Mouse (Mus musculus) hindbrain, embryonic 14.5 days (tissue): ENCODE measurements at regions not wholly inside any gene's neighbourhood (a gene's known extent, or its start where the extent isn't known, plus 50 kb on each side); places are given as distances from the start of the nearest gene placed in this dataset.
A peak's percentile ranks its signal among the peaks of the same experiment; 100 is the strongest.

Experiments used
- ATAC-seq: fragments of 200-750 bp; cut with Nextera tagmentation; 2 replicates; pipeline ENCODE4 v1.8.0; 2017; ENCODE audit warnings: moderate number of reproducible peaks, mild to moderate bottlenecking, moderate TSS enrichment, moderate library complexity; ENCODE audit not compliant: low FRiP score
- DNase-seq: peaks from one replicate; pipeline ENCODE4 v3.0.0-alpha.2; 2015; ENCODE audit warnings: low spot score
- H3K27ac ChIP-seq: fragments of 300-500 bp; sonication (generic); 2 replicates; pipeline ENCODE4 v1.5.1; 2014; ENCODE audit warnings: mild to moderate bottlenecking, moderate library complexity
- H3K27me3 ChIP-seq: fragments of 300-500 bp; sonication (generic); 2 replicates; pipeline ENCODE4 v1.6.1; 2014; ENCODE audit warnings: mild to moderate bottlenecking, low read length, mixed read lengths; ENCODE audit not compliant: control insufficient read depth, insufficient read depth
- H3K36me3 ChIP-seq: fragments of 300-500 bp; sonication (generic); replicated peaks from 2 replicates; pipeline ENCODE4 v1.6.1; 2014; ENCODE audit not compliant: control insufficient read depth, insufficient read depth
- H3K4me1 ChIP-seq: fragments of 300-500 bp; sonication (generic); replicated peaks from 2 replicates; pipeline ENCODE4 v1.6.1; 2014; ENCODE audit warnings: antibody characterized with exemption, low read length, mixed read lengths; ENCODE audit not compliant: control insufficient read depth, insufficient read depth
- H3K4me2 ChIP-seq: fragments of 300-500 bp; sonication (generic); replicated peaks from 2 replicates; pipeline ENCODE4 v1.6.1; 2014; ENCODE audit warnings: mild to moderate bottlenecking, moderate library complexity
- H3K4me3 ChIP-seq: fragments of 300-500 bp; sonication (generic); replicated peaks from 2 replicates; pipeline ENCODE4 v1.5.1; 2014; ENCODE audit warnings: mild to moderate bottlenecking, low read length
- H3K9ac ChIP-seq: fragments of 300-500 bp; sonication (generic); 2 replicates; pipeline ENCODE4 v1.6.1; 2014
- H3K9me3 ChIP-seq: fragments of 300-500 bp; sonication (generic); 2 replicates; pipeline ENCODE4 v1.6.1; 2016; ENCODE audit warnings: low read length; ENCODE audit not compliant: control insufficient read depth
- WGBS: fragments of 180-500 bp; shearing (Covaris S2); extraction: QIAGEN DNeasy Blood & Tissue Kit; methylation state at CpG from one replicate; pipeline ENCODE4 v1.1.7; 2014; 5-methylcytosine and 5-hydroxymethylcytosine counted together

DNA sequence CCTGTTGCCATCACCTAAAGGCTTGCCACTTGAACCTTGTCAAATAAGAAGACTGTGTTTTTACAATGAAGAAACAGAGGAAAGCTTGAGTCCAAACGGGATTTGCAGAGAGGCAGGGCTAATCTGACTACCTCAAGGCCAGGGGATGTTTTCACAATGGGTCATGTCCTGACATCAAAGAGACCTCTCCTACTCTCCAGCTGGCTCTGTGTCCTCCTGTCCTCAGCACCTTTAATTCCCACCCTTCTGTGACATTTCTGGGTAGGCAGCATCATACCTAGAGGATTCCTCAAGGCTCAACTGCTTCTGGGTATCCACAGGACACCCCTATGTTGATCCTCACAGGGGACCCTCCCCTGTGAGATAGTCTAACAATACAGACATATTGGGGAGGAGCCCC, 97.7 kb downstream of the E030025P04Rik start:
- ATAC-seq = no peak
- H3K27me3 ChIP-seq = no peaks in the 10 kb centered on the region
- H3K4me2 ChIP-seq = no peak overlapping the region
- no peaks in the 10 kb centered on the region for H3K4me1 ChIP-seq
- DNase-seq = no peak
- H3K27ac ChIP-seq = no peak overlapping the region
- no peaks in the 10 kb centered on the region for H3K9me3 ChIP-seq
- H3K9ac ChIP-seq = no peak overlapping the region
- H3K4me3 ChIP-seq = no peak overlapping the region
- WGBS = 61% methylated on average over 1 of the region's 1 CpGs
- no peaks in the 10 kb centered on the region for H3K36me3 ChIP-seq

DNA sequence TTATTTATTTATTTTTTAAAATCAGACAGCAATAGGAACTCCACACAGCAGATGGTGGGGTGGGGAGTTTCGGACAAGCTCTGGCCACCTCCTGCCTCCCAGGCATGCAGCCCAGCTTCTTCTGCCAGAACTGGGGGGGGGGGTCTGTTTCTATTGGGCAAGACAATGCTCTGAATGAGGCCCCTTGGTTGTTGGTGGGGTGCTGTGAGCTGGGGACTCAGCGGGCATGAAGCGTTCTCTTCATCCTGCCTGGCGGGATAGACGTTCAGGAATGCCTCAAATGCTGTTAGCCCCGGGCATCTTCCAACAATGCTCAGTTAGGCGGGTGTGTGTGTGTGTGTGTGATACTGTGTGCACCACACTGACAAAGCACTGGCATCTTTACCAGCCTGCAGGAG, 103.7 kb downstream of the E030025P04Rik start:
- Histone ChIP-seq H3K27ac (no peak overlapping the region), H3K36me3 (no peaks in the 10 kb centered on the region), H3K9me3 (no peaks in the 10 kb centered on the region), H3K4me3 (no peak overlapping the region), H3K27me3 (no peaks in the 10 kb centered on the region), H3K9ac (no peak overlapping the region), H3K4me1 (no peaks in the 10 kb centered on the region), H3K4me2 (no peak overlapping the region)
- 33% methylated on average over 7 of the region's 7 CpGs for WGBS
- DNase-seq (no peak), ATAC-seq (peak; percentile 64; the same call in 1 of the 2 replicates)

DNA sequence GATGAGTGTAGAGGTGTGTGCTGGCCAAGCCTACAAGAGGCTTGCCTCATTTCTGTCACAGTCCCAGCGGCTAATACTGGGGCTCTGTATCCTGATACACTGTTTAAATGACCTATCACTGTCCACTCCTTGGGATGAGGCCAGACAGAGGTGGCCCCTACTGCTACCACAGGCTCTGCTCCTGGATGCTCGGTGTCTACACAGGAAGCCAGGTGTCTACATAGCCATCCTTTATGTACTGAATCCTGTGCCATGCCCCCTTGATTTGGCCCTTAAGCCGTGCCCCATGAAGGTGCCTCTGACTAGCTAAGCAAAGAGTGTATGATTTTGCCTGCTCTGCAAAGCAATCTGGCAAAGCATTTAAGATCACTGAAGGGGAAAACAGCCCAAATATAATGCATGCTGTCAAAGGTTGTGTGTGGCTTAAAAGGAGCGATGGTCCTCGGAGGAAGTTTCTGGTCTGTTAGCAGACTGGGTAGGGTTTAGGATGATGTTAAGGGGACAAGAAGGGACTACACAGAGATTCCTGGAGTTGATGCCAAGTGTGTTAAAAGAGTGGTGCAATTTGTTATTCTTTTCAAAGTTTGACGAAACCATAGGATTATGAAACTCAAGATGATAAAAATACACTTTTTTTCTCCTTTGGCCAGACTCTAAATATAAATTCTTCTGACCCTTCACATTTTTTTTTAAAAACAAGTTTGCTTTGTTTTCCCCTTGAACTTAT, 104.2 kb downstream of the E030025P04Rik start:
- no peak overlapping the region for H3K27ac ChIP-seq
- H3K4me2 ChIP-seq = no peak overlapping the region
- H3K36me3 ChIP-seq = no peaks in the 10 kb centered on the region
- 55% methylated on average over 6 of the region's 6 CpGs for WGBS
- H3K4me3 ChIP-seq = no peak overlapping the region
- H3K27me3 ChIP-seq = no peaks in the 10 kb centered on the region
- no peak overlapping the region for H3K9ac ChIP-seq
- no peak for DNase-seq
- H3K9me3 ChIP-seq = no peaks in the 10 kb centered on the region
- ATAC-seq = no peak
- no peaks in the 10 kb centered on the region for H3K4me1 ChIP-seq

DNA sequence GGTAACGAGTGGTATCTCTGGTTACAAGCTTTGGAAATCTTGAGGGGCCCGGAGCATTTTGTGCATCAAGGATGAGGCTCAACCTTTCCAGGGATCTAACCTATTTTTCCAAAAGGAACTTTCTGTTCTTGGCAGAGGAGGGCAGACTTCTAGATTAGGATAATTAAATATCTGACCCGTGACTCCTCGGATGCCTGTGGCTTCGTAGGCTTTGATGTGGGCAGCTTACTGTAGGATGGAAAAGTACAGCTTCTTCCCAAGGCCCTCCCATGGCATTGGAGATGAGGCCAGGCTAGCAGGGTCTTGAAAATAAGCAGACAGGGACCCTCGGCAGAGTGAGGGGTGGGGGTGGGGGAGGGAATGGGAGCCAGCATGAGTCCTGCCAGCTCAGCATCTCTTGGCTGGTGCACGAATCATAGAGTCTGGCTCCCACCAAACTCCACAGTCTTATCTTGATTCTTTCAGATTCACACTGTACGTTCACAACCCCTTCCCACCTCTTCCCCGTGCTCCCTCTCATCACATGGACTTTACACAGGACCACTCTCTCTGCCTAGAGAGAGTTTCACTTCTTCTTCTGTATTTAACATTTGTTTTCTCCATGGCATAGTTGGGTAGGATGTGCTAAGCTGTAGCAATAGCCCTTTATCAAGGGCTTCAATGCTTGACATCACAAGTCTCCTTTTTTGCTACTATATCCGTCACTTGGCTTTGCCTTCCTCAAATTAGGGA, 104.9 kb downstream of the E030025P04Rik start:
- ATAC-seq (no peak), DNase-seq (no peak)
- Histone ChIP-seq H3K27me3 (no peaks in the 10 kb centered on the region), H3K9ac (no peak overlapping the region), H3K4me3 (no peak overlapping the region), H3K9me3 (no peaks in the 10 kb centered on the region), H3K36me3 (no peaks in the 10 kb centered on the region), H3K27ac (no peak overlapping the region), H3K4me1 (no peaks in the 10 kb centered on the region), H3K4me2 (no peak overlapping the region)
- WGBS = 77% methylated on average over 10 of the region's 10 CpGs

DNA sequence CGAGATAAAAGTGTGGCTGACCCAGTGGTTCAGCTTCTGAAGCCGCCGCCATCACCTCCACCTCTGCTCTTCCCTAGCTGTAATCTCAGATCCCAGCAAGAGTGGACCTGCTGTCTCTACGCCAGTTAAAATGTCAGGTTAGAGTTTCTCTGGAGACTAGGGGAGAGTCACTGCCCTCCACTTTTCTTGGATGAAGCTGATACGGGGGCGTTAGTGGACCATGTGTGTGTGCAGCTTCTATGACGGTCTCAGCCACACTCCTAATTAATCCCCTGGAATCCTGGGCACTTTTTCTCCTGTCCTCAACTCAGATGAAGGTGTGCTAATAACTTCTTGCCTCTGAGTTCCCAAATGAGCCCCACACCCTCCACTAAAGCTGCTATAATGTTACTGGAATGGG, 106.0 kb downstream of the E030025P04Rik start:
- no peak overlapping the region for H3K4me3 ChIP-seq
- H3K9ac ChIP-seq = no peak overlapping the region
- no peak overlapping the region for H3K4me2 ChIP-seq
- DNase-seq = no peak
- no peak for ATAC-seq
- no peaks in the 10 kb centered on the region for H3K4me1 ChIP-seq
- H3K27me3 ChIP-seq = no peaks in the 10 kb centered on the region
- 93% methylated on average over 7 of the region's 7 CpGs for WGBS
- no peak overlapping the region for H3K27ac ChIP-seq
- H3K36me3 ChIP-seq = no peaks in the 10 kb centered on the region
- H3K9me3 ChIP-seq = no peaks in the 10 kb centered on the region

DNA sequence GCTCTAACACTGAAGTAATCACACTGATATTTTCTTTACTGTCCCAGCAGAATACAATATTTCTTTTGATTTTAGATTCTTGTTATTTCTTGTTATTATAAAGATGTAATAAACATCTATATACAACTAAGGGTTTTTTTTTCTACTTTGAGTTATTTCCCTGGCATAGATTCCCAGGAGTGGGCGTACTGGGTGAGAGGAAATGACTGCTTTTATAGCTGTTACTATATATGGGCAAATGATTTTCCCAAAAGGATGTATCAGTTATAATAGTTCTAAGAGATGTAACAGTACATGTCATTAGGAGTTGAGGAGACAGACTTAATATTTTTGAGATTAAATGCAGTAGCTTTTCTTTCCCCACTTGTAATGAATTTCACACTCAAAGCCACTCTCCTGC, 109.6 kb downstream of the E030025P04Rik start:
- H3K4me1 ChIP-seq = no peaks in the 10 kb centered on the region
- no peak overlapping the region for H3K4me2 ChIP-seq
- no peaks in the 10 kb centered on the region for H3K9me3 ChIP-seq
- 85% methylated on average over 1 of the region's 1 CpGs for WGBS
- no peak overlapping the region for H3K9ac ChIP-seq
- ATAC-seq (no peak), DNase-seq (no peak)
- no peak overlapping the region for H3K4me3 ChIP-seq
- no peak overlapping the region for H3K27ac ChIP-seq
- no peaks in the 10 kb centered on the region for H3K27me3 ChIP-seq
- H3K36me3 ChIP-seq = no peaks in the 10 kb centered on the region

DNA sequence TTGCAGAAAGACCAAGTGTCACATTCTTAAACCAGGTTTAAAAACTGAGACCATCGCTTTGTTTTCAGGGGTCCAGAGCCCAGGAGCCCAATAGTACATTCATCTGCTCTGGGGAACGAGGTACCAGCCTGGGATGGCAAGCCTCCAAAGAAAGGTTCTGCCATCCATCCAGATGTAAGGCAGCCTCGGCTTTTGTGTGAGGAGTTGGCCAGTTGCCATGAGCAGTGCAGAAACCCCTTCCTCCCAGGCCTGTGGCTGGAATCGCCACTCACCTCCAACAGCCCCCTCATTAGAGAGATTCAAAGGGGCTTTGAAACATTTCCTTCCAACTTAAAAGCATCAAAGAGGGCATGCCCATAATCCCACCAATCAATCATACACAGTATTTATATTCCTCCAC, 110.1 kb downstream of the E030025P04Rik start:
- H3K27ac ChIP-seq = peak overlapping the region; percentile 67; the same call in 1 of the 2 replicates
- no peak overlapping the region for H3K4me3 ChIP-seq
- ATAC-seq (no peak), DNase-seq (peak; percentile 55)
- H3K36me3 ChIP-seq = no peaks in the 10 kb centered on the region
- H3K27me3 ChIP-seq = no peaks in the 10 kb centered on the region
- WGBS = 39% methylated on average over 4 of the region's 4 CpGs
- H3K9me3 ChIP-seq = no peaks in the 10 kb centered on the region
- no peak overlapping the region for H3K4me2 ChIP-seq
- H3K4me1 ChIP-seq = no peaks in the 10 kb centered on the region
- H3K9ac ChIP-seq = no peak overlapping the region

DNA sequence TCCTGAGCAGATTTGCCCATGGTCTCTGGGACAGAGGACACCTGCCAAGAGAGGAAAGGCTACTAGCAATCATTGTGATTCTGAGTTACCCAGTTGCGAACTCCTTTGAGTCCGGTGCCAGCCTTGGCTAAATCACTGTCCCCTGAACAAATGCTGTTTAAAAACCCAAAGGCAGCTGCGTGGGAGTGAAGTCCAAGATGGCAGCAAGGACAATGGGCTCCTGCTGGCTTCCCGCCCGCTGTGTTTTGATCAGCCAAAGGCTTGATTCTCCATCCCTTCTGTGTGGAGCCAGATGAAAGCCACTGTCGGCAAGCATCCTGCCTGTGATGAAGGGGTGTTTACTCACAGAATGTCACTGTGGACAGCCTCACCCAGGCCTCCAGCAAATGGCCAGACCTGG, 111.4 kb downstream of the E030025P04Rik start:
- DNase-seq (peak; percentile 72), ATAC-seq (peak; percentile 75; the same call in 1 of the 2 replicates)
- H3K9ac ChIP-seq = no peak overlapping the region
- H3K9me3 ChIP-seq = no peaks in the 10 kb centered on the region
- no peak overlapping the region for H3K4me3 ChIP-seq
- peak overlapping the region; percentile 67 for H3K27ac ChIP-seq
- H3K27me3 ChIP-seq = no peaks in the 10 kb centered on the region
- no peaks in the 10 kb centered on the region for H3K36me3 ChIP-seq
- H3K4me1 ChIP-seq = no peaks in the 10 kb centered on the region
- H3K4me2 ChIP-seq = no peak overlapping the region
- WGBS = 17% methylated on average over 6 of the region's 6 CpGs

DNA sequence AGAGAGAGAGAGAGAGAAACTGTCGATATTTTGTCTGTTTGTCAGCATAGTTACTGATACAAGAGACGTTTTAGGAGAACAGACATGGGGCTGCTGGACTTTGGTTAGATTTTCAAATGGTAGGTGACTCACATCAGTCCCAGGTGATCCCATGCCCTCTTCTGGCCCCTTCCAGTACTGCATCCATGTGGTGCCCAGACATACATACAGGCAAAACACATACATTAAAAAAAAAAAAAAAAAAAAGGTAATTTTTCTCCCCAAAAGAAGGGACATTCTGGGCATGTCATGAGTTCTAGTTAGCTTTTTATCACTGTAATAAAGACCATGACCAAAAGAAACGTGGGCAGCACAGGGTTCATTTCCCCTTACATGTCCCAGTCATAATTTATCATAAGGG, 110.3 kb downstream of the Axin2 start:
- Histone ChIP-seq H3K4me1 (no peaks in the 10 kb centered on the region), H3K4me2 (no peak overlapping the region), H3K27ac (no peak overlapping the region), H3K36me3 (no peaks in the 10 kb centered on the region), H3K9ac (no peak overlapping the region), H3K4me3 (no peak overlapping the region), H3K9me3 (no peaks in the 10 kb centered on the region), H3K27me3 (no peaks in the 10 kb centered on the region)
- peak; percentile 67 for DNase-seq
- ATAC-seq = no peak
- WGBS = 23% methylated on average over 3 of the region's 3 CpGs
